Mouse (Mus musculus): ENCODE data around the gene Cmtm2b. TPM values are rescaled to one million over a fixed set of nuclear protein-coding genes. Genes with fewer than 3 reads are reported as not detected.

Gene Cmtm2b
- polyA plus RNA-seq, 1 experiment: not detected

DNA sequence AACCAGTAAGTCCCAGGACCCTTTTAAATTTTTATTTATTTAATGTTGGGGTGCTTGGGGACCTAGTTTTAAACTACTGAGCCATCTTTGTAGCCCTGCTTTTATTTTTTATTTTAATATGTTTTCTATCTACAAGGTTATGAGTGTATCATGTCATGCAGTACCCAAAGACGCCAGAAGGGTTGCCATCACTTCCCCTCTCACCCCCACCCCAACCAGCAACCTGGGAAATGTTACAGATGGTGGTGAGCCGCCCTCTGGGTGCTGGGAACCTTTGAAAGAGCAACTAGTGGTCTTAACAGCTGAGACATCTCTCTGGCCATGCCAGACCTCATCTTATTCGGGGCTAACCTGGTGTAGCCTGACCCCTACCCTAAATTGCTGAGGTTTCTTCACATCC, 15.9 kb downstream of the Cmtm2b start:
- H3K4me1 ChIP-seq (ENCODE audit: control insufficient read depth, insufficient read depth, insufficient read length, low read length): peaks cover 6% of the 10 kb centered on the region; the same call in 1 of the 2 replicates
- H3K4me3 ChIP-seq (ENCODE audit: insufficient read depth, low read depth, low read length): no peak overlapping the region
- H3K27ac ChIP-seq (replicated peaks; ENCODE audit: low read depth, low read length): no peak overlapping the region

DNA sequence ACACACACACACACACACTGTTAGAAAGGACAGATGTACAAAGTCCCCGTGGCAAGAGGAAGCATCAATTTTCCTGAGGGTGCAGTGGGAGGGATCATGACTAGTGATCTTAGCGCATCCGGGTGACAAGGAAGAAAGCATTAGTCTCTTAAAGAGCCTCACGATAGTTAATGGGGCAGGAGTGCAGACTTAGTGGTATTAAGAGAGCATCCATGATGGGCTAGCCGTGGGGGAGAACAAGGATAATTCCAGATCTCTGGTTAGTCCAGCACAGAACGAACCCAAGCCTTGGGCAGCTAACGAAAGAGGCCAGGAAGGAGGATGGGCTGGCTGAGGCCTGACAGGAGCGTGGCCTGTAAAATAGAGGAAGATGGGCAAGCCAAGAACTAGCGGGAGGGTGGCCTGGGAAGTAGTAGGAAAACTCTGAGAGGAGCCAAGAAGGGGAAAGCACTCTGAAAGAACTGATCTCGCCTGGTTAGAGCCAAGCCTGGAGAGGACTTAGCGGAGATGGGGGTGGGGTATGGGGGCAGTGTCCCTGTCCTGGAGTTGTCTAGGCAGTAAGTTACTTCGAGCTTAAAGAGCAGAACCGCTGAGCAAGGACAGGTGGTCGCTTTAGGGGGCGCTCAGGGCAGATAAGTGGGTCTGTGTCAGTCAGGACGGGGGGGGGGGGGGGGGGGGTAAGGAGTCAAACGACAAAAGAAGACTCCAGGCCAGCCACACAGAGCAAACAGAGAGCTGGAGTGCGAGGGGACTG, 17.4 kb downstream of the Cmtm2b start, which contains the start of gene Cmtm3:
Cmtm3 (plus strand) TSS at position 182 of the 754 bp plus-strand sequence.
- peak within 1 kb of the TSS; percentile 95 for H3K27ac ChIP-seq (replicated peaks; ENCODE audit: low read depth, low read length)

DNA sequence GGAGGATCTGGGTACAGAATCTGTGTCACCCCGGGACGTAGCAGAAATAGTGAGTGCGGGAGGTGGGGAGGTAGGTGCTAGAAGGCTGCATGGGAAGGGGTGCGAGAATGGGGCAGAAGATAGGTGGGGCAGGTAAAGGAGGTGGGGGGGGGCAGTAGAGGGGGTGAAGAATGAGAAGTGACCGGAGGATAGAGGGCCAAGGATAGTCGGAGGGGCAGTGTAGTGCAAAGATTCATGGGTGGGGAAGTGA, 17.9 kb downstream of the Cmtm2b start:
- Histone ChIP-seq H3K4me3 (ENCODE audit: insufficient read depth, low read depth, low read length) (peak overlapping the region; percentile 63), H3K27ac (replicated peaks; ENCODE audit: low read depth, low read length) (peak overlapping the region; percentile 95), H3K4me1 (ENCODE audit: control insufficient read depth, insufficient read depth, insufficient read length, low read length) (no peaks in the 10 kb centered on the region)

More for the DNA sequence above, 17.4 kb downstream of the Cmtm2b start, which contains the start of gene Cmtm3:
- peak within 1 kb of the TSS; percentile 63 for H3K4me3 ChIP-seq (ENCODE audit: insufficient read depth, low read depth, low read length)
- H3K4me1 ChIP-seq (ENCODE audit: control insufficient read depth, insufficient read depth, insufficient read length, low read length): no peaks in the 10 kb centered on the region

GRCm38 (mm10) chr8:104340233-104341105, 18.4 kb downstream of the Cmtm2b start:
- peak overlapping the region; percentile 95 for H3K27ac ChIP-seq (replicated peaks; ENCODE audit: low read depth, low read length)
- peak overlapping the region; percentile 63 for H3K4me3 ChIP-seq (ENCODE audit: insufficient read depth, low read depth, low read length)
- H3K4me1 ChIP-seq (ENCODE audit: control insufficient read depth, insufficient read depth, insufficient read length, low read length): no peaks in the 10 kb centered on the region

- Histone ChIP-seq H3K27ac (replicated peaks; ENCODE audit: low read depth, low read length) (peak overlapping the region; percentile 95), H3K4me1 (ENCODE audit: control insufficient read depth, insufficient read depth, insufficient read length, low read length) (no peaks in the 10 kb centered on the region), H3K4me3 (ENCODE audit: insufficient read depth, low read depth, low read length) (peak overlapping the region; percentile 63)
These were observed 19.1 kb downstream of the Cmtm2b start for GRCm38 (mm10) chr8:104341106-104341561.

GRCm38 (mm10) chr8:104341678-104342077, 19.6 kb downstream of the Cmtm2b start:
- Histone ChIP-seq H3K27ac (replicated peaks; ENCODE audit: low read depth, low read length) (peak overlapping the region; percentile 68), H3K4me3 (ENCODE audit: insufficient read depth, low read depth, low read length) (peak overlapping the region; percentile 63), H3K4me1 (ENCODE audit: control insufficient read depth, insufficient read depth, insufficient read length, low read length) (no peaks in the 10 kb centered on the region)

DNA sequence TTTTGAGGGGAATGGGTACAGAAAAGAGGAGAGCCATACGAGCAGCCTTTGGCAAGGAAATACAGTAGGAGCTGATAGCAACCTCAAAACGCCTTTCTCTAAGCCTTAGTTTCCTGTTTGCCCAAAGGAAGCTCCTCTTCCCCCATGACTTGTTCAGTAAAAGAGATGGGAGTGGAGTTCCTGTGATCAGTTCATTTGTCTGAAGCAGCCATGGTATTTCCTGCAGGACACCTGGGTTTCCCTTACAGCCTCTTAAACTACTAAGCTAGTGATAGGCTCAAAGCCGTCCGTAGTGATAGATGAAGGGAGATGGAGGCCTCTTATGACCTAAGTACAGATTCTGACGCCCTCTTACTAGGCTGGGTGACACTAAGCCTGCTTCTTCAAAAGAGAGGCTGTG, 20.4 kb downstream of the Cmtm2b start:
- no peaks in the 10 kb centered on the region for H3K4me1 ChIP-seq (ENCODE audit: control insufficient read depth, insufficient read depth, insufficient read length, low read length)
- H3K4me3 ChIP-seq (ENCODE audit: insufficient read depth, low read depth, low read length): no peak overlapping the region
- H3K27ac ChIP-seq (replicated peaks; ENCODE audit: low read depth, low read length): peak overlapping the region; percentile 49

DNA sequence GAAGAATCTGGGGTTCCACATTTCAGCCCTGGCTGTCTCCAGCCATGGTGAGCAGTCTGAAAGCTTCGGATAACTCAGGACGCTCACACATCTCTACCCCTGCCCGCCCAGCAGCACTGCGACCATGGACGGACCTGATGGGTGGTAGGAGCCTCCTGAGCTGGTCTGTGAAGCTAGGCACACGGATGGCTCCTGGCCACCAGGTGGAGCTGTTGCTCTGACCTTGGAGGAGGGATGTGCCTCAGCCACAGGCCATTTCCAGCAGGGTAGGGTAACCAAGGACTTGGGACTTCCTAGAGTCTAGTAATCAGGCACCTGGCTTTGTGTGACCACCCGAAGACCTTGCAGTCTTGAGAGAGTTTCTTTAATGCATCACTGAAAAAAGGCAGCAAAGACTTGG, 21.9 kb downstream of the Cmtm2b start:
- Histone ChIP-seq H3K4me1 (ENCODE audit: control insufficient read depth, insufficient read depth, insufficient read length, low read length) (peaks cover 3% of the 10 kb centered on the region; the same call in 1 of the 2 replicates), H3K4me3 (ENCODE audit: insufficient read depth, low read depth, low read length) (no peak overlapping the region), H3K27ac (replicated peaks; ENCODE audit: low read depth, low read length) (no peak overlapping the region)

- Histone ChIP-seq H3K4me1 (ENCODE audit: control insufficient read depth, insufficient read depth, insufficient read length, low read length) (peaks cover 6% of the 10 kb centered on the region), H3K4me3 (ENCODE audit: insufficient read depth, low read depth, low read length) (no peak overlapping the region), H3K27ac (replicated peaks; ENCODE audit: low read depth, low read length) (no peak overlapping the region)
These were observed 22.6 kb downstream of the Cmtm2b start for GRCm38 (mm10) chr8:104344622-104345021.

DNA sequence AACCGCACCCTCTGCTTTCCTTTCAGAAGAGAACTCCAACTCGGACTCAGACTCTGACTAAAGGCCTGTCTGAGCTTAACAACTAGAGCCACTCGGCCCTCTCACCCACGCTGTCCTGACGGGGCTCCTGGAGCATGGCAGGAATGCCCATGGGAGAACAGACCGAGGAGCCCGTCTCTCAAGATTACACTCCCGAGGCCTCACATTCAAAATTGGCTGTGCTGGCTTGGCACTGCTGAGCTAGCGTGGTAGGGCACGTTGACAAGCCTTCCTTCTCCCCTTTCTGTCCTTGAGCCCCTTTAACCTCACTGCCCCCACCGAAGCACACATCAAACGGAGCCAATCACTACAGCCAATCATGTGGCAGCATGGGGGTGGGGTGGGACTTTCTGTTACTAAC, 24.7 kb downstream of the Cmtm2b start:
- H3K27ac ChIP-seq (replicated peaks; ENCODE audit: low read depth, low read length): no peak overlapping the region

DNA sequence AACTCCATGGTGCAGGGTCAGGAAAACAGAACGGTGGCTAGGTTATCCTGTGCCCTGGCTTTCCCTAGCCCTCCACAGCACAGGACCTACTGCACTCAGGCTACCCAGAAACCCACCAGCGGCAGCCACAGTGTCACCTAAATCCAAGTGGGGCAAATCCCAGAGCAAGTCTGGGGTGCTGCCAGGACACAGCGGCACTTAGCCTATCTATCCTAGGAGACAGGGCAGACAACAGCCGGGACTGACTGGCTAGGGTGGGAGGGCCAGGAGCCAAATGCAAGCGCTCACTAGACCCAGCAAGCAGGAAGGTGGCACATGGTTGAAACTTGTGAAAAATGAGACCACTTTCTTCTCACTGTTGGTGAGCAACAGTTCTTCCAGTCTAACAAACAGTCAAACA, 26.9 kb downstream of the Cmtm2b start:
- H3K4me3 ChIP-seq (ENCODE audit: insufficient read depth, low read depth, low read length): no peak overlapping the region
- H3K4me1 ChIP-seq (ENCODE audit: control insufficient read depth, insufficient read depth, insufficient read length, low read length): peaks cover 11% of the 10 kb centered on the region
- peak overlapping the region; percentile 7; the same call in 1 of the 2 replicates for H3K27ac ChIP-seq (replicated peaks; ENCODE audit: low read depth, low read length)

More for the DNA sequence above, 24.7 kb downstream of the Cmtm2b start:
- Histone ChIP-seq H3K4me1 (ENCODE audit: control insufficient read depth, insufficient read depth, insufficient read length, low read length) (peaks cover 11% of the 10 kb centered on the region), H3K4me3 (ENCODE audit: insufficient read depth, low read depth, low read length) (no peak overlapping the region)

- peaks cover 11% of the 10 kb centered on the region for H3K4me1 ChIP-seq (ENCODE audit: control insufficient read depth, insufficient read depth, insufficient read length, low read length)
- no peak overlapping the region for H3K4me3 ChIP-seq (ENCODE audit: insufficient read depth, low read depth, low read length)
- H3K27ac ChIP-seq (replicated peaks; ENCODE audit: low read depth, low read length): no peak overlapping the region
These were observed 28.0 kb downstream of the Cmtm2b start for GRCm38 (mm10) chr8:104350047-104350446.

DNA sequence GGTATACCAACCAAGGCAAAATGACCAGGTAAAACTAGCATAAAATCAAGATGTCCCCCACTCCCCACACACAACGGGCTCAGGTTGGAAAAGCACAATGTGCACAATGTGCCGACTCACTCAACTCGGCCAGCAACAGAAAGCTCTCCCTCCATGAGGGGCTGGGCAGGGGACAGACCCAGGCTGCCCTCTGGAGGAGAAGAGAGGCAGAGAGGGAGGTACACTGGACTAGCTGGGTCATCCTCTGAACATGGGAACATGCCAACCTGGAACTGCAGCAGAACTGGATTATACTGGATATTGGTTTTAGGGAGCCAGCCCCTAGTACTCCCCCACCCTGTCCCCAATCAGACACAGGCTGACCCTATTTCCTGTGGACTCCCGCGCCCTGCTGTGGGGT, 31.2 kb downstream of the Cmtm2b start:
- no peak overlapping the region for H3K27ac ChIP-seq (replicated peaks; ENCODE audit: low read depth, low read length)
- H3K4me1 ChIP-seq (ENCODE audit: control insufficient read depth, insufficient read depth, insufficient read length, low read length): peaks cover 17% of the 10 kb centered on the region
- no peak overlapping the region for H3K4me3 ChIP-seq (ENCODE audit: insufficient read depth, low read depth, low read length)

GRCm38 (mm10) chr8:104354504-104354903, 32.5 kb downstream of the Cmtm2b start:
- no peak overlapping the region for H3K4me3 ChIP-seq (ENCODE audit: insufficient read depth, low read depth, low read length)
- H3K4me1 ChIP-seq (ENCODE audit: control insufficient read depth, insufficient read depth, insufficient read length, low read length): peaks cover 18% of the 10 kb centered on the region
- H3K27ac ChIP-seq (replicated peaks; ENCODE audit: low read depth, low read length): no peak overlapping the region; the same call in 1 of the 2 replicates

DNA sequence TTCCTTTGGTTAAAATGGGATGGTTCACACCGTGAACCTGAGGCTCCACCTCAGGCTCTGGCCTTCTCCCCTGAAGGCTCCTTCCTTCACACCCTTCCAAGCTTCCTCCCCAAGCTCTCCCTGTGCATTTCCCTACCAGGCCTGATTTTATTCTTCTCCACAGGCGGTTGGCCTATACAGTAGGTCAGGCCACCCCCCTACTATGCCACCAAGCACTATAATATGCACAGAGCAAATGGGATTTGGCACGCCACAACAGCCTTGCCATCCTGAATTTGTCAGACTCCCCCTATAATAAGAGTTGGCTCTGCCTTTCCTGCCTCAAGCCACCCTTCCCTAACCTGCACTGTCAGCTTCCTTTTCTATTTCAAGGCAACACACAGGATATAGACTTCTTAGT, 36.6 kb downstream of the Cmtm2b start:
- peaks cover 23% of the 10 kb centered on the region for H3K4me1 ChIP-seq (ENCODE audit: control insufficient read depth, insufficient read depth, insufficient read length, low read length)
- no peak overlapping the region for H3K4me3 ChIP-seq (ENCODE audit: insufficient read depth, low read depth, low read length)

More for the DNA sequence above, 36.6 kb downstream of the Cmtm2b start:
- H3K27ac ChIP-seq (replicated peaks; ENCODE audit: low read depth, low read length): peak overlapping the region; percentile 69
